Mouse (Mus musculus) olfactory bulb, adult 2 months (tissue): ENCODE measurements around the gene Zfand4.

Source experiments
- CTCF ChIP-seq: fragments of 200-500 bp; IDR thresholded peaks from 2 replicates; pipeline ENCODE4 v1.5.1; 2012; ENCODE audit warnings: low read depth, mild to moderate bottlenecking, low read length, moderate library complexity; ENCODE audit not compliant: insufficient read depth
- POLR2A ChIP-seq: fragments of 200-500 bp; IDR thresholded peaks from 2 replicates; pipeline ENCODE4 v1.6.1; 2012; ENCODE audit warnings: mild to moderate bottlenecking, low read depth, low read length, moderate library complexity; ENCODE audit not compliant: insufficient read depth

GRCm38 (mm10) chr6:116278679-116279317 is 14.8 kb downstream of the Zfand4 start:
- TF ChIP-seq POLR2A, result no peak
- no peak for TF ChIP-seq CTCF
